Mouse (Mus musculus): Measurements from ENCODE around the gene Ppme1. TPM values are rescaled to one million over a fixed set of nuclear protein-coding genes. Genes with fewer than 3 reads are reported as not detected.

The Ppme1 gene
- total and polyA plus RNA-seq, 3 experiments: 40.2 to 50.8 (median 45.6) TPM

DNA sequence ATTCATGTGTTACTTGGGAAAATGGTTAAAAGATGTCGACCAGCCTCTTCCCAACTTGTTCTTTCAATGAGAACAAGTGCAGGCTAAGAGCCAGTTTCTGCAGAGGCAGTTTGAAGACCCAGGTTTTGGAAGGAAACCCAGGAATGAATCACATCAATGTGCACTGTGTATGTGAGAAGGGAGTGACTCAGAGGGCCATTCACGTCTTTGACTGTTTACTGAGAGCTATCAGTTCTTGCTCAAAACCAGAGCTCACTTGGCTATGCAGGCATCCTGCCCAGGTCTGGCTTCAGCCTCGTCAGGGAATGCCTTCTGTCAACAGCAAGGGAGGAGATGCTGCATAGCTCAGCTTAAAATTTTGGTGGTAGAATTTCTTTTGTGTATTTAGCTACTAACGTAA is 69.8 kb downstream of the Ppme1 start:
- Histone ChIP-seq H3K27ac (ENCODE audit: insufficient read depth, low read depth) (no peak overlapping the region), H3K4me2 (ENCODE audit: insufficient read depth, low read depth, poor library complexity, severe bottlenecking) (no peak overlapping the region), H3K9me3 (replicated peaks; ENCODE audit: low read length) (no peaks in the 10 kb centered on the region), H3K36me3 (replicated peaks in 1 of 2; ENCODE audit: control insufficient read depth in 1 of 2, insufficient read depth in 1 of 2, low read length in 1 of 2) (no peaks in the 10 kb centered on the region), H3K4me3 (replicated peaks in 1 of 3; ENCODE audit: low read depth in 2 of 3, low read length in 2 of 3, poor library complexity in 1 of 3) (no peak overlapping the region), H3K4me1 (ENCODE audit: control insufficient read depth in 1 of 2, insufficient read depth in 2 of 2) (no peaks in the 10 kb centered on the region), H3K79me2 (replicated peaks; ENCODE audit: control insufficient read depth, extremely low read depth, insufficient read depth, poor library complexity, severe bottlenecking) (no peaks in the 10 kb centered on the region), H3K9ac (ENCODE audit: insufficient read depth, low read depth) (no peak overlapping the region), H3K27me3 (replicated peaks) (no peaks in the 10 kb centered on the region)
- in situ Hi-C loops (cut with MboI; ENCODE audit: low pct_ligation_motif_present, low pct_unique_long_range_greater_than_20kb, low sequenced_read_pairs) (no loop called here), dilution Hi-C loops (cut with MboI; ENCODE audit: extremely low pct_ligation_motif_present, extremely low pct_unique_long_range_greater_than_20kb, low sequenced_read_pairs) (no loop called here)
- TF ChIP-seq NELFE (IDR thresholded peaks at IDR 0.05; ENCODE audit: low read depth, low read length) (no peak), ZNF384 (IDR thresholded peaks at IDR 0.05; ENCODE audit: low read depth, low read length) (no peak), CTCF (conservative IDR thresholded peaks at IDR 0.05 in 1 of 2, IDR thresholded peaks at IDR 0.05 in 1 of 2; ENCODE audit: low read depth in 2 of 2, low read length in 2 of 2) (no peak), SMC3 (IDR thresholded peaks at IDR 0.05; ENCODE audit: low read depth, low read length) (no peak), CHD1 (IDR thresholded peaks at IDR 0.05; ENCODE audit: low read depth, low read length) (no peak), GABPA (IDR thresholded peaks at IDR 0.05; ENCODE audit: insufficient replicate concordance, low read depth, low read length) (no peak), JUN (IDR thresholded peaks at IDR 0.05; ENCODE audit: insufficient read depth, low read depth, low read length) (no peak), MEF2A (IDR thresholded peaks at IDR 0.05; ENCODE audit: borderline replicate concordance, low read depth, low read length) (no peak), UBTF (IDR thresholded peaks at IDR 0.05; ENCODE audit: low read depth, low read length) (no peak), USF2 (conservative IDR thresholded peaks at IDR 0.05; ENCODE audit: low read depth, low read length) (no peak), MAZ (IDR thresholded peaks at IDR 0.05; ENCODE audit: low read depth, low read length) (no peak), ZKSCAN1 (IDR thresholded peaks at IDR 0.05; ENCODE audit: borderline replicate concordance, low read depth, low read length) (no peak), EP300 (IDR thresholded peaks at IDR 0.05; ENCODE audit: low read length) (no peak)
- DNase-seq (ENCODE audit: extremely low read depth): no peak

GRCm38 (mm10) chr7:100301390-100301789 is 70.7 kb downstream of the Ppme1 start:
- dilution Hi-C loops (cut with MboI; ENCODE audit: extremely low pct_ligation_motif_present, extremely low pct_unique_long_range_greater_than_20kb, low sequenced_read_pairs): no loop called here
- Histone ChIP-seq H3K4me2 (ENCODE audit: insufficient read depth, low read depth, poor library complexity, severe bottlenecking) (no peak overlapping the region), H3K9ac (ENCODE audit: insufficient read depth, low read depth) (no peak overlapping the region), H3K27me3 (replicated peaks) (no peaks in the 10 kb centered on the region), H3K36me3 (replicated peaks in 1 of 2; ENCODE audit: control insufficient read depth in 1 of 2, insufficient read depth in 1 of 2, low read length in 1 of 2) (no peaks in the 10 kb centered on the region), H3K27ac (ENCODE audit: insufficient read depth, low read depth) (no peak overlapping the region), H3K9me3 (replicated peaks; ENCODE audit: low read length) (no peaks in the 10 kb centered on the region), H3K4me1 (ENCODE audit: control insufficient read depth in 1 of 2, insufficient read depth in 2 of 2) (no peaks in the 10 kb centered on the region), H3K79me2 (replicated peaks; ENCODE audit: control insufficient read depth, extremely low read depth, insufficient read depth, poor library complexity, severe bottlenecking) (no peaks in the 10 kb centered on the region), H3K4me3 (replicated peaks in 1 of 3; ENCODE audit: low read depth in 2 of 3, low read length in 2 of 3, poor library complexity in 1 of 3) (no peak overlapping the region)
- DNase-seq (ENCODE audit: extremely low read depth): no peak
- TF ChIP-seq MXI1 (IDR thresholded peaks at IDR 0.05; ENCODE audit: low read depth, low read length) (no peak), MAZ (IDR thresholded peaks at IDR 0.05; ENCODE audit: low read depth, low read length) (no peak)
- in situ Hi-C loops (cut with MboI; ENCODE audit: low pct_ligation_motif_present, low pct_unique_long_range_greater_than_20kb, low sequenced_read_pairs): no loop called here

All from CH12.LX (cell line).